Mouse (Mus musculus) kidney, postnatal 36 days (tissue): ENCODE measurements at regions not wholly inside any gene's neighbourhood (a gene's known extent, or its start where the extent isn't known, plus 50 kb on each side); places are given as distances from the start of the nearest gene placed in this dataset.

Source experiments
- DNase-seq, 2 experiments: peaks; one replicate each; pipeline ENCODE4 v3.0.0; 2021 to 2022; ENCODE audit warnings: mixed read lengths in 2 of 2

DNA sequence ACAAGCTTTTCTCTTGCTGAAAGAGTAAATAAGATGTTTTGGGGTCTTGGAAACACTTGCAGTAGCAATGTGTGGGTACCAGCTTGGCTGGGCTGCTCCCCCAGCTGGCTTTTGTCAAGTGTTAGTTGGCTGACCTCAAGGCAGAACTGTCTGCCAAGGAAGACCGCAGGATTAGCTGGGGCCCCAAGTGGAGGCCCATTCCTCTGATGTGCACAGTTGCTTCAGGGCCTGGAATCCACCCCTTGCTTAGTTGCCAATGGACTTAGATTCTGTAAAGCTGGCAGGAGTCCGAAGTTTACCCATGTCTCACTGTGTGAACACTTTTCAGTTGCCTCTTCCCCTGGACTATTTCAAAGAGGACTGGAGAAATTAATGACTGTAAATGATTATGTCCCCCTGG lies 57.8 kb upstream of the Rmdn2 start:
- peak in 1 of 2 experiments; percentile 13 for DNase-seq

DNA sequence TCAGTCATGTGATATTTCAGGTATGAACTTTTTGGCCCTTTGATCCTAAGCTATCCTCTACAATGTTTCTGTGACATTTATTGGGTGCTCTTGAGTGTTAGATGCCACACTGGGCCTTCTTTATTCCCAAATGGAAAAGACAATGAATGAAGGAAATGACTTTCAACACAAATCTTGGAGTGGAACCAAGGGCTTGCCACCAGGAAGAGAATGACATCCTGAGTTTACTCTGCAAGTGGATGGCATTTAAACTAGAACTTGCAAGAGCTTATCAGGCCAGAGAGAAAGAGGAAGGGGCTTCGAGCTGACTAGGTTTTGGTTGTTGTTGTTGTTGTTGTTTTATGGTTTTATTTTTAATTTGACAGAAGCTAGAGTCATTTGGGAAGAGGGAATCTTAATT lies 56.1 kb upstream of the Rmdn2 start:
- DNase-seq = no peak
